Mouse (Mus musculus) lung, postnatal 0 days (tissue): ENCODE measurements around the gene Golga2. TPM values are rescaled to one million over a fixed set of nuclear protein-coding genes. Genes with fewer than 3 reads are reported as not detected.

Experiments
- ATAC-seq: fragments of 200-750 bp; cut with Nextera tagmentation; 2 replicates; pipeline ENCODE4 v1.8.0; 2017; ENCODE audit warnings: moderate library complexity
- DNase-seq: peaks from one replicate; pipeline ENCODE4 v3.0.0-alpha.2; 2016; ENCODE audit warnings: low spot score
- H3K27ac ChIP-seq: fragments of 300-500 bp; sonication (generic); 2 replicates; pipeline ENCODE4 v1.5.1; 2014; ENCODE audit warnings: antibody characterized with exemption, mild to moderate bottlenecking, low read length, mixed read lengths
- H3K27me3 ChIP-seq: fragments of 300-500 bp; sonication (generic); replicated peaks from 2 replicates; pipeline ENCODE4 v1.6.1; 2014; ENCODE audit warnings: low read length, mixed read lengths; ENCODE audit not compliant: insufficient read depth
- H3K36me3 ChIP-seq: fragments of 300-500 bp; sonication (generic); 2 replicates; pipeline ENCODE4 v1.6.1; 2014; ENCODE audit warnings: low read length, mixed read lengths; ENCODE audit not compliant: insufficient read depth
- H3K4me1 ChIP-seq: fragments of 300-500 bp; sonication (generic); 2 replicates; pipeline ENCODE4 v1.6.1; 2014; ENCODE audit warnings: antibody characterized with exemption, low read depth, low read length, mixed read lengths; ENCODE audit not compliant: insufficient read depth
- H3K4me2 ChIP-seq: fragments of 300-500 bp; sonication (generic); replicated peaks from 2 replicates; pipeline ENCODE4 v1.6.1; 2014; ENCODE audit warnings: low read depth, mild to moderate bottlenecking, low read length, moderate library complexity, mixed read lengths
- H3K4me3 ChIP-seq: fragments of 300-500 bp; sonication (generic); 2 replicates; pipeline ENCODE4 v1.5.1; 2014; ENCODE audit warnings: low read depth, low read length
- H3K9ac ChIP-seq: fragments of 300-500 bp; sonication (generic); replicated peaks from 2 replicates; pipeline ENCODE4 v1.6.1; 2014; ENCODE audit warnings: low read depth, mild to moderate bottlenecking
- H3K9me3 ChIP-seq: fragments of 300-500 bp; sonication (generic); 2 replicates; pipeline ENCODE4 v1.6.1; 2016; ENCODE audit warnings: low read length, mixed read lengths
- CTCF ChIP-seq: IDR thresholded peaks from 2 replicates; pipeline ENCODE4 v1.5.1; 2016; ENCODE audit warnings: antibody characterized with exemption, mild to moderate bottlenecking
- EP300 ChIP-seq: IDR thresholded peaks from 2 replicates; pipeline ENCODE4 v1.6.1; 2016; ENCODE audit warnings: antibody characterized with exemption, mild to moderate bottlenecking, control low read depth
- WGBS: fragments of 180-500 bp; shearing (Covaris S2); extraction: QIAGEN DNeasy Blood & Tissue Kit; methylation state at CpG from one replicate; pipeline ENCODE4 v1.1.7; 2014; 5-methylcytosine and 5-hydroxymethylcytosine counted together
- polyA plus RNA-seq: library from polyadenylated mRNA; unstranded; fragments of >200 nt; fragmentation: Nextera tagmentation; extraction: Ambion mirVana; gene quantifications from 2 replicates; pipeline ENCODE4 v1.2.1, GENCODE M21; 2015

The Golga2 gene
- polyA plus RNA-seq, 1 experiment from 2014 or later = 20.0 TPM

DNA sequence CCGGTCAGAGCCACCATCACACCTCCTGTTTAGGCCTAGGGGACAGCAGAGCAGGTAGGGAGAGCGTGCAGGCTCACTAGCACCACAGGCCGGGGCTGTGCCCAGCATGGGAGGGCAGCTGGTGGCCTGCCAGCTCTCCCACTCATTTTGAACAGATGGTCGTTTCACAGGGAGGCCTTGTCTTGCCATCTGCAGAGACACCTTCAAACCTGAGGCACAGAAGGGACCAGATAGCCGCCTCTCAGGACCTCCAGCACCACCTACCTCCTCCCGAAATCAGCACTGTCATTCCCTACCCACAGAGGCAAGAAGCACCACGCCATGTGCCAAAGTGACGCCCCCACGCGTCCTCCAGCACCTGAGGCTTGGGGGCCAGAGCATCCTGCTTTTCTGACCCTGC is 56.9 kb downstream of the Golga2 start:
- DNase-seq (no peak), ATAC-seq (no peak)
- TF ChIP-seq EP300 (no peak), CTCF (no peak)
- Histone ChIP-seq H3K36me3 (no peaks in the 10 kb centered on the region), H3K9ac (no peak overlapping the region), H3K9me3 (no peaks in the 10 kb centered on the region), H3K27me3 (no peaks in the 10 kb centered on the region), H3K4me2 (no peak overlapping the region), H3K27ac (no peak overlapping the region), H3K4me1 (no peaks in the 10 kb centered on the region), H3K4me3 (no peak overlapping the region)
- 74% methylated on average over 10 of the region's 10 CpGs for WGBS

DNA sequence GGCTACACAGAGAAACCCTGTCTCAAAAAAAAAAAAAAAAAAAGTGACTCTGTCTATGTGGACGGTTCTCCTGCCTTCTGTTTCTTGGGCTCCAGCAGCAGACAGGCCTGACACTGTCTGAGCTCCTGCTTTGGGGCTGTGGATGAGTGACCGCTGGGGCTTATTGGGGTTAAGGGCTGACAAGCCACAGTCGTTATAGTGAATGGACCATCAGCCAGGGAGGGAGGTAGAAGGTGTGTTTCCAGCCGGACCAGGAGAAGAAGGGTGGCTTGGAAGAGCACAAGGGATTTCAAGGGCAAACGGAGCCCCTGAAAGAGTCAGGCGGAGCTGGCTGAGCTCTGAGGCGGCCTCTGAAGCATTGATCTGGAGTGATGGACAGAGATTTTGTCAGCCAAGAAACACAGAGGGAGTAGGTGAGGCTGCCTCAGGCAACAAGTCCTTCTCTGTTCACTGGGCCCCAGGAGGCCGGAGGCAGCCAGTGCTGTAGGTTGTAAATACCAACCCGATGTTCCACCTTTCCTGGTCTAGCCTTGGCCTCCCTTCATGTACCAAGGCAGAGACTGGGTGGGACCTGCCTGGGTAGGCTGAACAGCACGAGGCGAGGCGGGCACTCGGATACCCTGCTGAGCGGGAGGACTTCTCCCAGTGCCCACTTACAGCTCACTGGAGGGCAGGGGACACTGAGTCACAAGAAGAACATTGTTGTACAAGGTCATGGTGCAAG is 57.6 kb downstream of the Golga2 start:
- Histone ChIP-seq H3K36me3 (no peaks in the 10 kb centered on the region), H3K4me3 (no peak overlapping the region), H3K4me1 (no peaks in the 10 kb centered on the region), H3K27me3 (no peaks in the 10 kb centered on the region), H3K9me3 (no peaks in the 10 kb centered on the region), H3K27ac (no peak overlapping the region), H3K9ac (no peak overlapping the region), H3K4me2 (no peak overlapping the region)
- DNase-seq (no peak), ATAC-seq (no peak)
- TF ChIP-seq EP300 (no peak), CTCF (no peak)
- WGBS = 71% methylated on average over 12 of the region's 14 CpGs

DNA sequence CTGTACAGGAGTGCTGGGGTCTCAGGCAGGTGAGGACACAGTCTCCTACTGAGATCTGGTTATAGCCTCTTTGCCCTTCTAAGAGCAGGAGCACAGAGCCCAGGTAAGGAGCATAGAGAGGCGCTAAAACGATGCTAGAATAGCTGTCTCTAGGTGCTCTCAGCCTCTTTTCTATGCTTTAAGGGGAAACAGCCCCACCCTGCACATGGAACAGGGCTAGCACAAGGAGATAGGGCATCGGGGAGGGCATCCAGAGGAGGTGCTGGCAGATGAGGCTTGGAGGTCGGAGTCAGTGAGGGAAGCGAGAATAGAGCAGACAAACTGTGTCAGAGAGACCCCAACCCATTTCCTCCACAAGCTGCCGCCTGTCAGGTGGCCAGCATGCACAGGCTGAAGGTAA is 59.8 kb downstream of the Golga2 start:
- 78% methylated on average over 6 of the region's 6 CpGs for WGBS
- Histone ChIP-seq H3K27me3 (0 out of 2 replicates have a peak, but pooled peaks cover 2% of the 10 kb centered on the region), H3K4me2 (no peak overlapping the region), H3K9ac (no peak overlapping the region), H3K36me3 (no peaks in the 10 kb centered on the region), H3K27ac (no peak overlapping the region), H3K4me1 (no peaks in the 10 kb centered on the region), H3K9me3 (no peaks in the 10 kb centered on the region), H3K4me3 (no peak overlapping the region)
- ATAC-seq (no peak), DNase-seq (no peak)
- TF ChIP-seq CTCF (no peak), EP300 (no peak)

DNA sequence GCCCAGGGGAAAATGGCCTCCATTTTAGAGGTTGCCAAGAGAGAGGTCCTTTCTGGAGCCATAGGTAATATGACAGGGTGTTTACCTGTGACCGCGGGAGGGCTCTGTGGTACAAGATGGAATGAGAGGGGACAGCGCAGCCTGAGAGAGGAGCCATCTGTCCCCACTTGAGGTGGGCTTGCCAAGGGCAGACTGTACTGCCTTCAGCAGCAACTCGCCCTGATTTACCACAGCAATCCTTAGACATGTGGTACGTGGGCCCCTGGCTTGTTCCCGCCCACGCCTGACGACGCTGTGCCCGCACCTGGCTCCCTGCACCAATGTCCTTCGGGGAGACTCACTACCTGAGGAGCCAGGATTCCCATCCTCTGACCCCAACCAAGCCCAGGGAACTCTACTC is 61.1 kb downstream of the Golga2 start:
- Histone ChIP-seq H3K27me3 (0 out of 2 replicates have a peak, but pooled peaks cover 4% of the 10 kb centered on the region), H3K36me3 (no peaks in the 10 kb centered on the region), H3K4me3 (no peak overlapping the region), H3K27ac (no peak overlapping the region), H3K9me3 (no peaks in the 10 kb centered on the region), H3K4me2 (no peak overlapping the region), H3K9ac (no peak overlapping the region), H3K4me1 (no peaks in the 10 kb centered on the region)
- 80% methylated on average over 11 of the region's 11 CpGs for WGBS
- TF ChIP-seq EP300 = no peak
- no peak for TF ChIP-seq CTCF
- DNase-seq (no peak), ATAC-seq (no peak)

DNA sequence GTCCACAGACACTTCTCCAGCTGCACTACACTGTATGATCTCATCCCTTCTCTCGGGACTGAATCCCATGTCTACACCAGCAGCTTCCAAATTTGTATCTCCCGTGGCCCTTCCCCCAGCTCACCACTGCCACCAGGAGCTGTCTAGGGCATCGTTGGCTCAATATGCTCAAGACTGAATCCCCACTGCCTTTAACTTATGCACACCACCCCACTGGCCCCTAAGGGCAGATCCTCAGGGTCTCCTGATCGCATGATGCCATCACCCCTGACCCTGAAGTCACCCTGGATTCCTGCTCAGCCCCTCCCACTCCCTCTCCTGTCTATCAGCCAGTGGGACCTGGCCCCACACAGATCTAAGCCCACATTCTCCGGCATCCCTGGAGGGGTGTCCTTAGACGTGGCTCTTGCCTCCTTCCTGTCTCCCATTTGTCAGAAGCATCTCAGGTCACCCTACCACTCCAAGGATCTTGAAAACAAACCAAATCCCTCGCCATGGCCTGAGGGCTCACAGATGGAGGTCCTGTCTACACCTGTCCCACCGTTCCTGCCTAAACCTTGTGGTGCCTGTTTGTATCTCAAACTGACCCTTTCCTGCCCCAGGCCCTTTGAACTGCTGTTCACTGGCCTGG is 62.6 kb downstream of the Golga2 start:
- WGBS = 49% methylated on average over 8 of the region's 8 CpGs

DNA sequence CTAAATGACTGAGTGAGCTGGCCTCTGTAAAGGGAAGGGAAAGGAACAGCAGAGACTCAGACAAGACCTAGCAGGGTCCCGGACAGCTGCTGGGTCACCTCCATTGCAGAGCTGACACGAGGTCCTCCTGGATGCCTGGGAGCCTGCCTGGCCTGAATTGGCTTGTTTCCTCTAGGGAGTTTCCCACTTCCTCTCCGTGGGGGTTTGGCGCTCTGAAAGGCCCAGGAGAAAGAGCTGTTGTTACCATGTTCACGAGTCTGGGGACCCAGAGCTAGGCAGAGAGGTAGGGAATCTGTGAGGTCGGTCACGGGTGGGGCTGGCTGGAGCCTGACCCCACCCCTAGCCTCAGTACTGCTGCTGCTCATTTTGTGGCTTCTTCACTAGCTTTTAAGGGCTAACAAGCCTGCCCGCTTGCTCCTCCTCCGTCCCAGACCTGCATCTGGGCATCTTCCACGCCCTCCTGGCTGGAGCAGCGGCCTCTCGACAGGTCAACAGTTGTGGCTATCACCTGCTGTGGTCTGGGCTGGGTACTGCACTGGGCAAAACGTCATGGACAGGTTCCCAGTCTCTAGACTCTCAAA is 63.4 kb downstream of the Golga2 start:
- no peak for DNase-seq
- H3K27ac ChIP-seq = no peak overlapping the region

More for the DNA sequence above, 62.6 kb downstream of the Golga2 start:
- no peak for DNase-seq
- no peak for ATAC-seq
- no peak overlapping the region for H3K9ac ChIP-seq
- 0 out of 2 replicates have a peak, but pooled peaks cover 4% of the 10 kb centered on the region for H3K27me3 ChIP-seq
- H3K27ac ChIP-seq = no peak overlapping the region
- TF ChIP-seq EP300 (no peak), CTCF (no peak)
- H3K4me3 ChIP-seq = no peak overlapping the region
- H3K4me1 ChIP-seq = no peaks in the 10 kb centered on the region
- H3K36me3 ChIP-seq = no peaks in the 10 kb centered on the region
- no peak overlapping the region for H3K4me2 ChIP-seq
- no peaks in the 10 kb centered on the region for H3K9me3 ChIP-seq

More for the DNA sequence above, 63.4 kb downstream of the Golga2 start:
- WGBS = 48% methylated on average over 13 of the region's 13 CpGs
- no peak overlapping the region for H3K4me3 ChIP-seq
- no peaks in the 10 kb centered on the region for H3K4me1 ChIP-seq
- no peaks in the 10 kb centered on the region for H3K36me3 ChIP-seq
- TF ChIP-seq EP300 (no peak), CTCF (no peak)
- no peak for ATAC-seq
- H3K9ac ChIP-seq = no peak overlapping the region
- no peaks in the 10 kb centered on the region for H3K9me3 ChIP-seq
- no peak overlapping the region for H3K4me2 ChIP-seq
- 0 out of 2 replicates have a peak, but pooled peaks cover 4% of the 10 kb centered on the region for H3K27me3 ChIP-seq
